Mouse (Mus musculus) intestine, embryonic 15.5 days (tissue): ENCODE data around the gene Kcnj14. TPM values are rescaled to one million over a fixed set of nuclear protein-coding genes. Genes with fewer than 3 reads are reported as not detected.

Experiments
- ATAC-seq: fragments of 200-750 bp; cut with Nextera tagmentation; 2 replicates; pipeline ENCODE4 v1.8.0; 2017; ENCODE audit warnings: moderate TSS enrichment, moderate library complexity
- H3K27ac ChIP-seq: fragments of 300-500 bp; sonication (generic); 2 replicates; pipeline ENCODE4 v1.5.1; 2015; ENCODE audit warnings: mild to moderate bottlenecking, inconsistent platforms
- H3K27me3 ChIP-seq: fragments of 300-500 bp; sonication (generic); replicated peaks from 2 replicates; pipeline ENCODE4 v1.6.1; 2015; ENCODE audit warnings: inconsistent platforms
- H3K36me3 ChIP-seq: fragments of 300-500 bp; sonication (generic); 2 replicates; pipeline ENCODE4 v1.6.1; 2015; ENCODE audit warnings: inconsistent platforms
- H3K4me1 ChIP-seq: fragments of 300-500 bp; sonication (generic); replicated peaks from 2 replicates; pipeline ENCODE4 v1.6.1; 2015; ENCODE audit warnings: inconsistent platforms
- H3K4me2 ChIP-seq: fragments of 300-500 bp; sonication (generic); replicated peaks from 2 replicates; pipeline ENCODE4 v1.6.1; 2015; ENCODE audit warnings: mild to moderate bottlenecking, inconsistent platforms
- H3K4me3 ChIP-seq: fragments of 300-500 bp; sonication (generic); replicated peaks from 2 replicates; pipeline ENCODE4 v1.5.1; 2015; ENCODE audit warnings: inconsistent platforms
- H3K9ac ChIP-seq: fragments of 300-500 bp; sonication (generic); 2 replicates; pipeline ENCODE4 v1.6.1; 2015; ENCODE audit warnings: inconsistent platforms
- H3K9me3 ChIP-seq: fragments of 300-500 bp; sonication (generic); 2 replicates; pipeline ENCODE4 v1.6.1; 2016; ENCODE audit warnings: inconsistent platforms
- WGBS: fragments of 180-500 bp; shearing (Covaris S2); methylation state at CpG from one replicate; pipeline ENCODE4 v1.1.7; 2015; 5-methylcytosine and 5-hydroxymethylcytosine counted together
- polyA plus RNA-seq: library from polyadenylated mRNA; unstranded; fragments of >200 nt; fragmentation: Nextera tagmentation; extraction: Ambion mirVana; gene quantifications from 2 replicates; pipeline ENCODE4 v1.2.1, GENCODE M21; 2015

The Kcnj14 gene
- polyA plus RNA-seq, 1 experiment from 2014 or later, result 0.88 TPM

DNA sequence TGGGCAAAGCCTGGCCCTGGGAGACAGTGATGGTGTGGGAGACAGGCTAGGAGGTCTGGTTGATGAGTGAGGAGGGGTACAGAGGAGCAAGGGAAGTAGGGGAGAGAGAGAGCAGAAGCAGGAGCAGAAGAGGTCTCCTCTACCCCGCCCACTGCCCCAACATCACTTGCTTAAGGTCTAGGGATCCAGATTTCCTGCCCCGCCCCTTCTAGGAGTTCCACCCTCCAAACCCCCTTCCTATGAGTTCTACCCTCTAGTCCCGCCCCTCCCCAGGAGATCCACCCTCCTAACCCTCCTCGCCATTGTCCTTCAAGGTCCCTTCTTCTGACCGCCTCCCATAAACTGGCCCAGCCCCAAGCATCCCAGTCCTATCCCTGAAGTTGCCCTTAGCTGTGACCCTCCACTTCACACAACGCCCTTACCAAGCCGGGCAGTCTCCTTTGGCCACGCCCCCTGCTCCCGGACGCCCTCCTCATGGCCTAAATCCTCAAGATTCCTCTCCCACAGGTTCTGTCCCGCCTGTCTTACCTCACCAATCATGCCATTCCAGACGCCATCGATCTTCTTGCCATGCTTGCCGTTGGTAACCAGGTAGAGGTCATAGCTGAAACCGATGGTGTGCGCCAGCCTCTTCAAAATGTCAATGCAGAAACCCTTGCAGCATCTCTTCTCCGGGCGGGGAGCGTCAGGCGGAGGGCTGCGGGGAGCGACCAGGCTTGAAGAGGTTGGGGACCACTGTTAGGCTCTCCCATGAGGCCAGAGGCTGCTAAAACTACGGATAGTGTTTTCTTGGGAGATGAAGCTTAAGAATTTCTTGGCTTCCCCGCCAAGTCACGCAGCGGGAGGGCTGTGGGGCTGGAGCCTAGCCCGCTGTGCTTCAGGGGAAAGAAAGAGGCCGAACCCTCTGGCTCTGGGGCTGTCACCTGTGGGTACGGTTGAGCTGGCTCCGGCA, 32.6 kb upstream of the Kcnj14 start:
- ATAC-seq, result peak; percentile 46

DNA sequence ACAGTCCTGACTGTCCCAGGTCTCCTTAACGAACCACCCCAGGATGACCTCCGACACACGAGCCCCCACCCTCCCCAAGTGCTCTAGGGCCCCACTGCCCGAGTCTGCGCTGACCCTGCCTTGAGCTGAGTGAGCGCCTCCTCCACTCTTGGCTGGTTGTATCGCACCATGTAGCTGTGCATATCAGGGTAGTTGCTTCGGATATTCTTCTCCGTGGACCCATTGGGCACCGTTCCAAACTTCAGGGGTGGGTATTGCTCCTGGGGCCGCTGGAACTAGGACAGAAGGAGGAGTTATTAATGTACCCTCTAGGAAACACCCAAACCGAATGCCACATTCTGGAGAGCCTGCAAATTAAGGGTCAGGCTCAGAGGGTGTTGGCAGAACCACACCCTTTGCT, 28.5 kb upstream of the Kcnj14 start:
- no peaks in the 10 kb centered on the region; the same call in 1 of the 2 replicates for H3K27me3 ChIP-seq
- peaks cover 20% of the 10 kb centered on the region for H3K4me1 ChIP-seq
- no peak for ATAC-seq
- H3K27ac ChIP-seq, result no peak overlapping the region
- H3K4me3 ChIP-seq, result no peak overlapping the region
- H3K4me2 ChIP-seq, result no peak overlapping the region
- no peak overlapping the region for H3K9ac ChIP-seq
- WGBS, result 84% methylated on average over 12 of the region's 12 CpGs
- H3K36me3 ChIP-seq, result no peaks in the 10 kb centered on the region
- H3K9me3 ChIP-seq, result no peaks in the 10 kb centered on the region

More for the DNA sequence above, 32.6 kb upstream of the Kcnj14 start:
- H3K4me1 ChIP-seq, result peaks cover 17% of the 10 kb centered on the region
- H3K9ac ChIP-seq, result 0 out of 2 replicates have a peak overlapping the region, but pooled peaks have one; percentile 8
- peak overlapping the region; percentile 73 for H3K4me2 ChIP-seq
- H3K4me3 ChIP-seq, result peak overlapping the region; percentile 29
- no peaks in the 10 kb centered on the region; the same call in 1 of the 2 replicates for H3K27me3 ChIP-seq
- no peak overlapping the region for H3K27ac ChIP-seq
- H3K36me3 ChIP-seq, result no peaks in the 10 kb centered on the region
- H3K9me3 ChIP-seq, result no peaks in the 10 kb centered on the region
- 9% methylated on average over 30 of the region's 30 CpGs for whole genome bisulfite sequencing

DNA sequence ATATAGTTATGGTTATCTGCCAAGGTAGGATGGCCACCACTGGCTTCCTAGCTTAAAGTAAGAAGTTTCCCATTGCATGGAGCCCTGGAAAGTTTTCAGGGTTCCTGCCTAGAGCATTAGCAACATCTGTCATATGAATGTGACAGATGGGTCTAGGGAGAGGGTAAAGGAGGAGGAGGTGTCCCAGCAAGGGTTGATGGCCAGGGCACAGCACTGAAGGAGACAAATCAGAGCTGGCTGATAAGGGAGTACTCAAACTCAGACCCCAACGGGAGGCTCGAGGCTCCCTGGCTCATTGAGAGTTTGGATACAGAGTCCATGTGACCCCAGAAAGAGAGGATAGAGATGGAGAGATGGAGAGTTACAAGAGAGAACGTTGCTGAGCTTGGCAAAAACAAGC, 26.1 kb upstream of the Kcnj14 start:
- H3K4me2 ChIP-seq, result no peak overlapping the region
- no peak overlapping the region for H3K27ac ChIP-seq
- no peaks in the 10 kb centered on the region for H3K9me3 ChIP-seq
- H3K4me3 ChIP-seq, result no peak overlapping the region
- H3K36me3 ChIP-seq, result no peaks in the 10 kb centered on the region
- peaks cover 5% of the 10 kb centered on the region; the same call in 1 of the 2 replicates for H3K4me1 ChIP-seq
- no peak overlapping the region for H3K9ac ChIP-seq
- no peaks in the 10 kb centered on the region for H3K27me3 ChIP-seq
- ATAC-seq, result no peak
- 66% methylated on average over 3 of the region's 3 CpGs for WGBS

DNA sequence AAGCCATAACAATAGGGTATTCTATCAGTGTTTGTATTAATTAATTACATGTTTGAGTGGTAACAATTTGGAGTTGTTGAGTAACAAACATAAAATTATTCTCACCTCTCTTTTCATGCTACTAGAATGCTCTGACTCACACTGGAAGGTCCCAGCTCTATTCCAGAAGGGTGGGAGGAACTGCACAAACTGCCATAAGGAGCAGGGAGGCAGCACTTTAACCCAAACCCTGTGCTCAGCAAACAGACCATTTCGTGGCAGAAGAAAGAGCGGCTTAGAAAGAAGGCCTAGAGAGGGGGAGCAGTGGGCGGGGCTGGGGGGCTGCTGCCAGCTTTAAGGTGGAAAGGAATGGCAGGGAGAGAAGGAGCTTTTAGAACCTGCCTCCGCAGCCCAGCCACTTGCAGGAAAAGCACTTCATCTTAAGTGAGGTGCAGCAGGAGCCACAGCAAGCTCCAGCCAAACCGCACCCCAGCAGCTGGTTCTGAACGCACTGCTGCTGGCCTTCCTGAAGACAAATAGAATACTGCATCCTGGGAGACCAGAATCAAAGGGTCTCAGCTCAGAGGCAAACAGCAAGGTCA, 24.0 kb upstream of the Kcnj14 start:
- WGBS, result 10% methylated on average over 6 of the region's 6 CpGs

DNA sequence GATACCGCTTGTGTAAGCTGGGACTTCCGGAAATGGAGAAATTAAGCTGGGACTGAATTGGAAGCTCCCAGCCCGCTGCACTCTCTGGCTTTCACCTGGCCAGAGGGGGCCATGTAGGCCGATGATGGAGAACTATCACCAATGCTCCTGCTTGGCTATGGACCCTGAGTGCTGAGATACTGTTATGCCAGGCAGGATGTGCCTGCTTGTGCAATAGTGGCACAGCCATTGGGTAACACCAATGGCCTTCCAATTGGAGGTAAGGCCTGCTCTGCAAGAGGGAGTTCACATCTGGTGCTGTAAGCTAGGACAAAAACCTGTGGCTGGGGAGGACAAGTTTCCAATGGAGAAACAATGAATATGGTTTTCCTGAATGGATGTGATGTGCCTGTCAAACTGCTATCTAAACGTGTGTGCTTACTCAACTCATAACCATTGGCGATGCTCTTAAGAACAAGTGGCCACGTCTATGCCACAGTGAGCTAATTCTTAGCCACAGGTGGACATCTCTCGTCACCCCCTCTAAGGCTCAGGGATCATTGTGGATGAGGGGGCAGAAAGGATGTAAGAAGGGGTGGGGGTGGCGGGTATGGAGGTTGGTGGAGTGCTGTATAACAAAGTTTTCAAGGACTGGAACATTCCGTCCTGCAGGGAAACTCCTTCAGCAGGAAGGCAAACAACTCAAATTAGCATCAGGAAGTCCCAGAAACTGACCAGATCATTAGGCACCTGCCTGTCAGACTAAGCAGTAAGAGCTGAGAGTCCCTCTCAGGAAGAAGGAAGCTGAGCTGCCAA, 18.6 kb upstream of the Kcnj14 start:
- Histone ChIP-seq H3K9ac (no peak overlapping the region), H3K27me3 (peaks cover 8% of the 10 kb centered on the region), H3K4me3 (no peak overlapping the region), H3K4me1 (no peaks in the 10 kb centered on the region), H3K36me3 (no peaks in the 10 kb centered on the region), H3K9me3 (no peaks in the 10 kb centered on the region), H3K27ac (no peak overlapping the region), H3K4me2 (no peak overlapping the region)
- ATAC-seq, result no peak
- 86% methylated on average over 10 of the region's 10 CpGs for WGBS

More for the DNA sequence above, 24.0 kb upstream of the Kcnj14 start:
- Histone ChIP-seq H3K27ac (no peak overlapping the region), H3K9me3 (no peaks in the 10 kb centered on the region), H3K27me3 (0 out of 2 replicates have a peak, but pooled peaks cover 3% of the 10 kb centered on the region), H3K9ac (no peak overlapping the region), H3K4me2 (no peak overlapping the region), H3K4me1 (peaks cover 5% of the 10 kb centered on the region; the same call in 1 of the 2 replicates), H3K36me3 (no peaks in the 10 kb centered on the region), H3K4me3 (no peak overlapping the region)
- ATAC-seq, result no peak

DNA sequence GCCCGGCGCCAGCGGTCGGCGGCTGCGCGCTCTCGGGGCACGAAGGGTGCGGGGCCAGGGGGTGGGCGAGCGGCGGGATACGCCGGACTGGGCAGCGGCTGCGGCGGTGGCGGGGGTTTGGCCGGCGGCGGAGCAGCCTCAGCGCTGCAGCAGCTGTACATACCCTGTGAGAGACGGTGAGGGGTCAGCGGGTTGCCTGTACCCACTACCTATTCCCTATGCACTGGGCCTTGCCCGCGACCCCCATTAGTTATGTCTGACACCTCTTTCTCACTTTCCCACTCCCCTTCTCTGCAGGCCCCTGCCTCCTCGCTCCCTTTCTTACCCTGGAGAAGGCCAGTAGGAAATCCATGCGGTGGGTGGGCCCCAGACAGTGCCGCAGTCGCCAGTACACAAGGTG, 9.3 kb upstream of the Kcnj14 start:
- Histone ChIP-seq H3K9ac (peak overlapping the region; percentile 44; the same call in 1 of the 2 replicates), H3K36me3 (no peaks in the 10 kb centered on the region), H3K9me3 (no peaks in the 10 kb centered on the region), H3K4me2 (peak overlapping the region; percentile 80), H3K4me1 (peaks cover 26% of the 10 kb centered on the region), H3K27ac (no peak overlapping the region), H3K27me3 (peaks cover 45% of the 10 kb centered on the region), H3K4me3 (peak overlapping the region; percentile 46)
- 6% methylated on average over 25 of the region's 31 CpGs for WGBS
- no peak for ATAC-seq

DNA sequence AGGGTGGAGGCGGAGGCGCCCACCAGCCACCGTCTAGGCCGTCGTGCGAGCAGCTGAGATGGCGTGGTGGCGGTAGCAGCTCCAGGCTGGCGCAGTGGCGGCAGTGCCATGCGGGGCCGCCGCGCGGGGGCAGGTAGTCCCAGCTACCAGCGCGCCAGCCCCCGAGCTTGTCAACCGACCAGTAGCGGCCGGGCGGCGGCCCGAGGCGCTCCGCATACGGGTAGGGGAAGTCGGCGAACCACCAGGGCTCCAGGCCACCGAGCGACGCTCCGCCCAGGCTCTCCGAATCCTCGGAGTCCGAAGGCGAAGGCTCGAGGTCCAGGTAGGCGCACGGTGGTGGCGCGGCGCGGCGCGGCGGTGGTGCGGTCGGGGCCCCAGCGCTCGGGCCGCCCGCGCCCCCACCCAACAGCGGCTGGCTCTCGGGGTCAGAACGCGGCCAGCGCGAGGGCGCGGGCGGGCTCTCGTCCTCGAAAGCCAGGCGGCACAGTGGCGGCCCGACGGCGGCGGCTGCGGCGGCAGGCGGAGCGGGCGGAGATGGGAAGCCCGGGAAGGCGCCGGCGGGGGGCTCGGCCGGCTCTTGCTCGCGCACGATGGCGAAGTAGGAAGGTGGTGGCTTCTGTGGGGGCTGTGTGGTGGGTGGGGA, 8.7 kb upstream of the Kcnj14 start:
- Histone ChIP-seq H3K9ac (peak overlapping the region; percentile 44), H3K9me3 (no peaks in the 10 kb centered on the region), H3K4me2 (peak overlapping the region; percentile 80), H3K27me3 (peaks cover 45% of the 10 kb centered on the region), H3K4me1 (peaks cover 26% of the 10 kb centered on the region), H3K27ac (no peak overlapping the region), H3K4me3 (peak overlapping the region; percentile 46), H3K36me3 (0 out of 2 replicates have a peak, but pooled peaks cover under 1% of the 10 kb centered on the region)
- peak; percentile 21 for ATAC-seq
- WGBS, result under 1% methylated on average over 77 of the region's 86 CpGs

DNA sequence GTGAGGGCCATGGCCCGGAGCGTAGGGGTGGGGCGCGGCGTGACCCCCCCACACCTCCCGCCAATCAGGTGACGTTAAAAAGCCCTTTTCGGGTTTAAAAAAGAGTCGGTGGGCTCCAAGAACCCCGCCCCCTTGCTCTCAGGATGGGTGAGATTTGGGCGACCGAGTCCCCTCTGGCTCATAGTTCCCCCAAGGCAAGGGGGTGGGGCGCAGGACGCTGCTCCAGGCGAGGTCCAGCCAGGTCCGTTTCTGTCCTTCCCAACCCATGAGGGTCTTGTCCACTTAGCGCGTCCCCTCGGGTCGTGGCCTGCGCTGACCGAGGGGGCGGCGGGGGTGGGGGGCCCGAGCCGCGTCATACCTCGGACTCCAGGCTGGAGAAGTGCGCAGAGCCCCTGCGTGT, 7.8 kb upstream of the Kcnj14 start:
- no peak for ATAC-seq
- H3K4me2 ChIP-seq, result peak overlapping the region; percentile 80
- H3K9me3 ChIP-seq, result no peaks in the 10 kb centered on the region
- H3K36me3 ChIP-seq, result peaks cover 9% of the 10 kb centered on the region
- H3K4me3 ChIP-seq, result peak overlapping the region; percentile 46
- H3K9ac ChIP-seq, result 0 out of 2 replicates have a peak overlapping the region, but pooled peaks have one; percentile 44
- WGBS, result 9% methylated on average over 30 of the region's 30 CpGs
- H3K4me1 ChIP-seq, result peaks cover 26% of the 10 kb centered on the region
- peaks cover 45% of the 10 kb centered on the region for H3K27me3 ChIP-seq
- no peak overlapping the region for H3K27ac ChIP-seq

DNA sequence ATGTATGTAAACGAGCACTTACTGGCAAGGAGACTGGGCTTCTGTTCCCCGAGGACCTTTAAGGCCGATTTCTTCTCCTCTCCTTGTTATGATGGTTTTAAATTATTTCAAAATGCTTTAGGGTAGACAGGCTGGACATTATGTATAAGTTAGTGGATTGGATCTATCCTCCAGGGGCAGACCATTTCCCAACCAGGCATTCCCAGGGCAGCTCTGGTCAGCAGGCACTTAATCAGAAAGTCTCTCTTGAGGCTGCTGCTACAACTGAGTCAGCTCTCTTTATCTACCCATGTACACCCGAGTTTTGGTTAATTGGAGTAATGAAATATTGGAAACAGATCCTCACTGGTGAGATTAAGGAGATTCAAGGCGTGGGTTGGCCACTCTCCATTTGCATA, 6.5 kb upstream of the Kcnj14 start:
- Histone ChIP-seq H3K4me2 (peak overlapping the region; percentile 67), H3K9ac (peak overlapping the region; percentile 63; the same call in 1 of the 2 replicates), H3K36me3 (peaks cover 22% of the 10 kb centered on the region), H3K27me3 (peaks cover 45% of the 10 kb centered on the region), H3K4me1 (peaks cover 26% of the 10 kb centered on the region), H3K4me3 (peak overlapping the region; percentile 80), H3K27ac (no peak overlapping the region), H3K9me3 (no peaks in the 10 kb centered on the region)
- peak; percentile 13; the same call in 1 of the 2 replicates for ATAC-seq
- 26% methylated on average over 5 of the region's 5 CpGs for WGBS

DNA sequence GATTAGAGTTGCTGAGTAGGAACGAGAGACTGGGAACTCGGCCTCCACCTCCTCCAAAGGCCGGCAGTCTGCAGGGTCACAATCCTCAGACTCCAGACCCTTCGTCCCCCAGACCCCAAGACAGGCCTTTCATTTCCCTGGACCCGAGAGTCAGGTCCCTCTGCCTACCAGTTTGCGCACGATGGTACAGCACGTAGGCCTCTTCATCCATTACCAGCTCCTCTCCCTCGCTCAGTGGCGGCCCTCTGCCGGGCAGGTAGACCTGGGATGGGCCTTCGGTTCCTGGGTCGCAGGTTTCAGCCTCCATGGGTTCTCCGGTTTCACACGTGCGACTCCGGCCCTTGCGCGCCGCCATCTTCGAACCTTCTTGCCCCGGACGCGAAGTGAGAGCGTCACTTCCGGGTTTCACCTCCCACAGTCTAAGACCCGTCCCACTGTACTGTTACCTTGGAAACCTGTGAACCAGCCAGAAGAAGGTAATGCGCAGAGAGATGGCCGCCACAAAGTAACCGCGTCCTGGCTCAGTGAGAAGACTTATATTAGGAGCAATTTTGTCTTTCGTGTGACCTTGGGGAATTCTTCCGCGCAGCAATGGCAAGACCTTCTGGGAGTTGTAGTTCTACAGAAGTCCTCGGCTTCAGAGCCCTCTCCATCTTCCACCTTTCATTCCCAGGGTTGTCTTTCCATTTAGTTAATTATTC, 6.0 kb upstream of the Kcnj14 start, which contains the start of gene Grwd1:
Gene Grwd1, minus strand, starts transcription at position 518 of the 701 bp plus-strand sequence.
- Histone ChIP-seq H3K4me3 (peak within 1 kb of the TSS; percentile 80), H3K4me1 (peaks cover 26% of the 10 kb centered on the region), H3K9me3 (no peaks in the 10 kb centered on the region), H3K27ac (peak within 1 kb of the TSS; percentile 18; the same call in 1 of the 2 replicates), H3K36me3 (peaks cover 27% of the 10 kb centered on the region), H3K4me2 (peak within 1 kb of the TSS; percentile 67), H3K27me3 (peaks cover 42% of the 10 kb centered on the region), H3K9ac (peak within 1 kb of the TSS; percentile 63)
- under 1% methylated on average over 35 of the region's 35 CpGs for WGBS
- peak; percentile 91 for ATAC-seq

DNA sequence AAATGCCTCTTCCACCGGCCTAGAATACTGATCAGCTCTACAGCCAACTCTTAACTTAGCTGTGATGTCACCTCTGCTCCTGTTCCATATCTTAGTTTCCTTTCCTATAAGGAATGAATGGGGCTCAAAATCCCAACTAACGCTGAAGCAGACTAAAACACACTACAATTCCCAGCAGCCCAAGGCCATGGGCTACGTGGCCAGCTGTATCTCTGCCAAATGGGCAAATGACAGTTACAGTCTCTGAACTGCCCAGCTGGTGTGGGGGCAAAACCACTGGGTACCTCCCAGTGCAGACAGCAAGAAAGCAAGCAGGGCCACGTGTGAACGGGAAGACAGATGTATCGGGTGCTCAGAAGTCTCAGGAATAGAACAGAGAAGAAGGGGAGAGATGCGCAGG, 2.0 kb upstream of the Kcnj14 start:
- peaks cover 10% of the 10 kb centered on the region for H3K4me1 ChIP-seq
- no peak overlapping the region for H3K4me2 ChIP-seq
- WGBS, result 92% methylated on average over 7 of the region's 7 CpGs
- H3K27ac ChIP-seq, result no peak overlapping the region
- no peak for ATAC-seq
- H3K27me3 ChIP-seq, result peaks cover 5% of the 10 kb centered on the region
- H3K9me3 ChIP-seq, result no peaks in the 10 kb centered on the region
- no peak overlapping the region for H3K4me3 ChIP-seq
- H3K36me3 ChIP-seq, result peaks cover 47% of the 10 kb centered on the region
- no peak overlapping the region for H3K9ac ChIP-seq
